Mouse (Mus musculus) bone marrow, adult 2 months (tissue): ENCODE measurements around the gene Ablim1. TPM values are rescaled to one million over a fixed set of nuclear protein-coding genes. Genes with fewer than 3 reads are reported as not detected.

Source experiments
- H3K27ac ChIP-seq: fragments of 200-500 bp; 2 replicates; pipeline ENCODE4 v1.5.1; 2012; ENCODE audit warnings: low read depth, mild to moderate bottlenecking, control low read depth, inconsistent platforms, low read length; ENCODE audit not compliant: control insufficient read depth, poor library complexity, insufficient read depth
- H3K4me1 ChIP-seq: fragments of 200-500 bp; 2 replicates; pipeline ENCODE4 v1.6.1; 2011; ENCODE audit warnings: low read length; ENCODE audit not compliant: control insufficient read depth, insufficient read depth
- H3K4me3 ChIP-seq: fragments of 200-500 bp; replicated peaks from 2 replicates; pipeline ENCODE3; 2011; ENCODE audit warnings: mild to moderate bottlenecking, low read depth, low read length, control low read depth; ENCODE audit not compliant: control insufficient read depth
- CTCF ChIP-seq: fragments of 200-500 bp; IDR thresholded peaks from 2 replicates; pipeline ENCODE4 v1.5.1; 2011; ENCODE audit warnings: low read length, control low read depth; ENCODE audit not compliant: control insufficient read depth, insufficient read depth
- POLR2A ChIP-seq: fragments of 200-500 bp; IDR thresholded peaks from 2 replicates; pipeline ENCODE4 v1.6.1; 2011; ENCODE audit warnings: low read depth, mild to moderate bottlenecking, control low read depth, low read length, borderline replicate concordance; ENCODE audit not compliant: control insufficient read depth
- WGBS: fragments of 180-500 bp; shearing (Covaris S2); methylation state at CpG from one replicate; pipeline ENCODE4 v1.1.7; 2018; 5-methylcytosine and 5-hydroxymethylcytosine counted together
- polyA plus RNA-seq: library from polyadenylated mRNA; stranded (reverse); fragments of >200 nt; gene quantifications from 2 replicates; pipeline ENCODE4 v1.2.4, GENCODE M21; 2011; ENCODE audit warnings: low replicate concordance; ENCODE audit not compliant: missing spikeins, insufficient read depth, insufficient read length

Gene Ablim1
- polyA plus RNA-seq, 1 experiment, result 15.5 TPM

- no peak for TF ChIP-seq CTCF
- Histone ChIP-seq H3K4me1 (no peaks in the 10 kb centered on the region; the same call in 1 of the 2 replicates), H3K4me3 (no peak overlapping the region), H3K27ac (no peak overlapping the region)
- WGBS, result 76% methylated on average over 5 of the region's 5 CpGs
Observed at GRCm38 (mm10) chr19:57248781-57249180, 65.9 kb downstream of the Ablim1 start.

- Histone ChIP-seq H3K4me3 (no peak overlapping the region), H3K27ac (no peak overlapping the region), H3K4me1 (no peaks in the 10 kb centered on the region; the same call in 1 of the 2 replicates)
- WGBS, result 85% methylated on average over 8 of the region's 8 CpGs
- TF ChIP-seq CTCF (no peak), POLR2A (no peak)
Observed at GRCm38 (mm10) chr19:57247221-57247620, 67.5 kb downstream of the Ablim1 start.

- H3K4me1 ChIP-seq, result no peaks in the 10 kb centered on the region; the same call in 1 of the 2 replicates
- H3K4me3 ChIP-seq, result no peak overlapping the region
- 68% methylated on average over 7 of the region's 7 CpGs for WGBS
- H3K27ac ChIP-seq, result no peak overlapping the region
- TF ChIP-seq POLR2A (no peak), CTCF (no peak)
Observed at GRCm38 (mm10) chr19:57244281-57244680, 70.4 kb downstream of the Ablim1 start.

GRCm38 (mm10) chr19:57243606-57244005 lies 71.1 kb downstream of the Ablim1 start:
- whole genome bisulfite sequencing, result 19% methylated on average over 8 of the region's 8 CpGs
- H3K4me3 ChIP-seq, result no peak overlapping the region
- no peaks in the 10 kb centered on the region; the same call in 1 of the 2 replicates for H3K4me1 ChIP-seq
- H3K27ac ChIP-seq, result no peak overlapping the region
- TF ChIP-seq POLR2A, result no peak
- no peak for TF ChIP-seq CTCF

- Histone ChIP-seq H3K4me1 (no peaks in the 10 kb centered on the region; the same call in 1 of the 2 replicates), H3K27ac (no peak overlapping the region), H3K4me3 (no peak overlapping the region)
- 27% methylated on average over 12 of the region's 12 CpGs for WGBS
- TF ChIP-seq CTCF (no peak), POLR2A (no peak)
Observed at GRCm38 (mm10) chr19:57243191-57243590, 71.5 kb downstream of the Ablim1 start.

GRCm38 (mm10) chr19:57241363-57242192 lies 73.1 kb downstream of the Ablim1 start:
- Histone ChIP-seq H3K4me3 (no peak overlapping the region), H3K4me1 (no peaks in the 10 kb centered on the region; the same call in 1 of the 2 replicates), H3K27ac (no peak overlapping the region)
- WGBS, result 65% methylated on average over 10 of the region's 10 CpGs
- TF ChIP-seq POLR2A, result no peak
- no peak for TF ChIP-seq CTCF

GRCm38 (mm10) chr19:57240259-57240658 lies 74.5 kb downstream of the Ablim1 start:
- 75% methylated on average over 6 of the region's 6 CpGs for WGBS
- TF ChIP-seq POLR2A, result no peak
- no peak for TF ChIP-seq CTCF

GRCm38 (mm10) chr19:57239176-57239784 lies 75.4 kb downstream of the Ablim1 start:
- TF ChIP-seq CTCF (no peak), POLR2A (no peak)
- WGBS, result 28% methylated on average over 11 of the region's 11 CpGs
- H3K27ac ChIP-seq, result no peak overlapping the region
- no peaks in the 10 kb centered on the region; the same call in 1 of the 2 replicates for H3K4me1 ChIP-seq
- H3K4me3 ChIP-seq, result no peak overlapping the region

More at GRCm38 (mm10) chr19:57240259-57240658, 74.5 kb downstream of the Ablim1 start:
- Histone ChIP-seq H3K4me3 (no peak overlapping the region), H3K4me1 (no peaks in the 10 kb centered on the region; the same call in 1 of the 2 replicates), H3K27ac (no peak overlapping the region)
